Mouse (Mus musculus): ENCODE measurements at regions not wholly inside any gene's neighbourhood (a gene's known extent, or its start where the extent isn't known, plus 50 kb on each side); places are given as distances from the start of the nearest gene placed in this dataset.

DNA sequence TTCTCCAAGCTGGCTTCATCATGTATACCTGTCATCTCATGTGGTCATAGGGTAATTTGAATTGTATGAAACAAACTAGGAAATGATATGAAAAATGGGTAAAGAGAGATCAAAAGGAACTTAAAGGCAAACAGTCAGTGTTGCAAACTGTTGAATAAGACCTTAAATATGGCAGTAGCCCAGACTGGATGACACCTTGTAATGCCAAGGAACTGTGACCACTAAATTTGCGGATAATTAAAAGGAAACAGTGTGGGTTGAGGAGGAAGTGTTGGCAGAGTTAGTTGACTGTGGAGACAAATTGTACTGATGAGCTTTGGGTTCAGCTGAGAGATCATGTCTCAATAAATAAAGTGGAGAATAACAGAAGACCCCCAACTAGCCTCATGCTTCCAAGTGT is 147.3 kb upstream of the Rasa1 start:
- DNase-seq (ENCODE audit: low read depth, low spot score) = no peak

DNA sequence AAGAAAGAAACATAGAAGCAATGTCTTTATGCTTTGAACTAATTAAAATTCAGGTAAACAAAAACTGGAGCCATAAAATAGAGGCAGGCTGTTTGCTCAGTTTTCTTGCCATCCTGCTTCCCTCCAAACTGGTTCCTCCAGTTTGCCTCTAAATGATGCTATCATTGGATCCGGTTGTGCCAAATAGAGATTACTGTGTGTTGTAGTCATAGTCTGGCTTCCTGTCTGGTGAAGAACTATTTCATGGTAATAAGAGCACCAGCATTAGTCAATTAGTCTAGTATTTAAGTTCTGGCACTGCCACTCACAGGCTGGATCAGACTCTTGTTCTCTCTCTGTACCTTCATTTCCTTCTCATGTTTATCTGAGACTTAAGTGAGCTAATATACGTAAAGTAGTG is 141.9 kb upstream of the Rasa1 start:
- no peak for DNase-seq (ENCODE audit: low read depth, low spot score)

DNA sequence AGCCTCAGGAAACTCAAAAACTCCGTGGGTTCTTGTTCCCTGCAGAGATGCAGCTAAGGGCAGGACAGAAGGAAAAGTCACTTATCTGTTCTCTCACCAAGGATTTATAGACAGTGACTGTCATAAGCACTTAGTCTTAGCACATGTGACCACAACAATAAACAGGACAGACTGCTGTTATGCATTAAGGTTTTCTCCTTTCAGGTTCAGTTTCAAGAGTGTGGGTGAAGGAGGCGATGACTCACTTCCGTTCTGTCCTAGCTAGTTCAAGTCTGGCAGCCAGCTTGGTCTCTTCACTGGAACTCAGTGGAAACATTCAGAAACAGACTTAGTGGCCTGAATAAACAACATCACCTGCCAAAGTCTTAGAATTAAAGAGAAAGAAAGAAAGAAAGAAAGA is 141.1 kb upstream of the Rasa1 start:
- DNase-seq (ENCODE audit: low read depth, low spot score) = no peak

DNA sequence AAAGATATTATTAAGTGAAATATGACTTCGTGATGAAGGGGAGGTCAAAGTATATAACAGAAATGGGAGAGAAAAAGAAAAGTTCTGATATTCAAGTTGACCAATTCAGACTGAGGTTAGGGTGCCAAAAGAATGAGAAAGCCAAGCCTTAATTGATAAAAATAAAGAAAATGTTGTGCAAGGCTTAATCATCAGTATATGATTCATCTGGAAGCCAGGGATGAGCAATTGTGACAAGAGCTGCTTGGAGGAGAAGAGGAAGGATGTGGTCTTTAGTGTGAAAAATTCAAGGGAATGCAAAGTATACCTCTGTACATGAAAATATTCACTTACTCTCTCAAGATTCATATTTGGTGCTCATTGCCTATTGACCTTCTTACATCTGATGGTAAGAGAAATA is 129.7 kb upstream of the Rasa1 start:
- no peak for DNase-seq (ENCODE audit: low read depth, low spot score)

DNA sequence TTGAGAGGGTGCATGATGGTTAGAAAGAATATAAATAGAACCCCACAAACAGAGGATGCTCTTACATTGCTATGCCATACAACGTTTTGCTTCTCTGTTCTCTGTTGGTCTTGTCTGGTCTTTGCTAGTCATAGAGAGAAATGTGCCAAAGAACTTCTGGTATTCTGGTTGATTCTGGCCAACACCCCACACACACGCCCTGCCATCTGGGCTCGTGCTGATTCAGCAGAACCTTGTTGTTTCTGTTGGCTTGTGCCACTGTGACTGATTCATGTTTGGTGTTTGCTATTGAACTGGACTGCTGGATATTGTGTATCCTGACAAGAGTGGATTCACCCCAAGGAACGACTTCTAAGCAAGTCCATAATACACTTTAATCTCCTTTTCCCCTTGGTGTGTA is 126.0 kb upstream of the Rasa1 start:
- no peak for DNase-seq (ENCODE audit: low read depth, low spot score)

DNA sequence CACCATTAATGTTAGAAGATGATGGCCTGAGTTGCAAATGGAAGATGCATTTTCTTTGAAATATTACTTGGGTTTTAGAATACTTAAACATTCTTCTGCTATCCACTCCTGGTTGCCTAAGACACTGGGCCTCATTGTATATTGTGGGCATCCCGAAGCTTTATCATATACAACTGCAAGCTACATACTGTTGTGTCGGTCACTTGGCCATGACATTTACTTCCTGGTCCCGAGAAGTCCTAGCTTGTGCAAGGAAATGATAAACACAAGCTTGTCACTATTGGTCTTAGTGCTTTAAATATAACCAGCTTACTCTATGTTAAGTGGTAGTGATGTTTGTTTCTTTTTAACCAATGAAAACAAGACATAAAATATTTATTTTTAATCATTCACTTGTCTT is 122.4 kb upstream of the Rasa1 start:
- no peak for DNase-seq (ENCODE audit: low read depth, low spot score)

DNA sequence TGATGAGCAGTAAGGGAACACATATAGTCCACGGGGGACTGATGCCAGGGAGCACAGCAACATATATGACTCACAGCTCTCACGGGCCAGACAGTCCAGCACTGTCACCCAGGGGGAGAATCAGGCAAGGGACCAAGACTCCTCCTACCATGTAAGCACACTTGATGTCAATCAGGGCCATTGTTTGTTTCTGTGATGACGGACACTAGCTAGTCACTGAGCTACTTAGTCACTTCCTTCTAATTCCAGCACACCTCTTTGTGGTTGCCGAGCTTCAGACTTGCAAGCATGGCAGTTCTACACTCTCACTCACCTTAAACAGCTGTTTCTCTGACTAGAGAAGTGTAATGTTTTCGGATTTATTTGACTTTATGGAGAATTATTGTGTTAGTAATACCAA is 109.9 kb upstream of the Rasa1 start:
- DNase-seq (ENCODE audit: low read depth, low spot score) = no peak

DNA sequence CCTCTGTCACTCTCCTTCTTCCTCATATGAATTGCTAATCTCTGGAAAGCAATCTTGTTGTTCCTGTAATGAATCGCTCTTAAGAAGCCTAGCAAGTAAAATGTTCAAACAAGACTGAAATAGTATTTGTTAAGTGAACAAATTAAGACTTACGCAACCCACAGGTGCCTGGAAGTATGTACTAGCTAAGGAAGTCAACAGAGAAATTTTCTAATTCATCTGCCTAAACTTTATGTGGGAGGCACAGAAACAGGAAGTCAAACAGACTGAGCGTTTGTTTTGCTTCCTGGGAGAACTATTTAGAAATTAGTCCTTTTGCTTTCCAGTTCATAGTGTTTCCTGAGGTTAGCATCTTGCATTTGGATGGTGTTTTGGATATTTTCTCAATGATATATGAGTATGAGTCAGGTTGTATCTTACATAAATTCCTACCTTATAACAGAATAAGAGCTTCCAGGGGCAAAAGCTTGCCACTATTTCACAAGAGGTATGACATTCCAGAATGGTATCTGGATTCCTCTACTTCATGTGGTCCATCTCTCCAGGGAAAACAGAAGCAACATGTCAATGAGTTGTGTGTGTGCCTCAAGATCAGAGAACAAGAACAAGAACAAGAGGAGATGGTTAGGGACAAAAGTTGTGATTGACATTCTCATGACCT is 87.5 kb upstream of the Rasa1 start:
- DNase-seq (ENCODE audit: low read depth, low spot score) = no peak

DNA sequence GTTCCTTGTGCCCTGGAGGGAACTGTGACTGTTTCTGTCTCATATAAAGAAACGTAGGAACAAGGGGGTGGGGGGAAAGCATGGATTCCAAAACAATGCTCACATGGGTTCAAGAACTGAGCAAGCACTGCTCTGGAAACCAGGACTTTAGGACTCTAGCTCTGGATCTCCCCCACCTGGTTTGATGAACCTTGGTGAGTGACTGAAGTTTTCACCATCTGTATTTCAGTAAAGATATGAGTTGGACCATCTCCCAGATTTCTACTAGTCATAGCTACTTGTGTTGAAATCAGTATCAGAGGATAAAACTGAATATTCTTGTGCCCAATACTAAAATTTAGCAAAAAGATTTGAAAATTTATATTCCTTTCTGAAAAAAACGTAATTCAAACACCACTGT is 70.7 kb upstream of the Rasa1 start:
- no peak for DNase-seq (ENCODE audit: low read depth, low spot score)

DNA sequence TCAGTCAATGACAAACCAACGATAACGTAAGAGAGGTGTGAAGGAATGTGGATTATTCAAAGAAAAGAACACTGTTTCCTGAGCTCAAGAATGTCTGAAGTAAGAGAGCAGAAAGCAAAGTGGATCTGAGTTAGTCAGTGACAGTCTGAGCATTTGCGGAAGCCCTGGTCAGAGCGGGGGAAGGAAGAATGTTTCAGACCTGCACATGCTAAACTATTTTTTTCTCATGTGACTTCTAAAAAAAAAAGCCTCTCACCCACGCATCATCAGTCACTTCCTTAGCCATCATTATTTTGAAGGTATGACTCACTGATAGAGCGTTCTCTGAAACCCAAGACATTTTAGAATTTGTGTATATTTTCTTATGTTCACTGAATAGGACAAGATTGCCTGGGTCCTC is 70.2 kb upstream of the Rasa1 start:
- no peak for DNase-seq (ENCODE audit: low read depth, low spot score)

DNA sequence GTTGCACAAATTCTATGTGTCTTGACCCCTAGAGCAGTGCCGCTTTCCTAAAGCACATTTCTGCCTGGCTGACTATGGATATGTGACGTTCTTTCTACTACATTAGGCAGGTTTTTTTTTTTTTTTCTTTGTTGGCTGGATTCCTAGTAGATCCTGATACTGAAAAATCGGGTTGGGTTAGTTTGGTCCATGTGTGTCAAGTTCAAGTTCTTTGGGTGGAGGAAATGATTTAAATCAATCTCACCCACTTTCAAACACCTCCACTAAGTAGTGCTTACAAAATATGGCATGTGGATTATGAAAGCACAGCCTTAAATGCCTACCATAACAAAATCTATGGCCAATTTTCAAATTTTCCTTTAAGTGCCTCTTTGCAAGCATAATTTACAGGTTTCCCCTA is 63.1 kb upstream of the Rasa1 start:
- no peak for DNase-seq (ENCODE audit: low read depth, low spot score)
